Mouse (Mus musculus): Measurements from ENCODE around the gene Nol4l. TPM values are rescaled to one million over a fixed set of nuclear protein-coding genes. Genes with fewer than 3 reads are reported as not detected.

The Nol4l gene
- total and polyA plus RNA-seq, 3 experiments = 4.4 to 7.1 TPM; not detected in 1

GRCm38 (mm10) chr2:153575554-153575953 lies 45.8 kb upstream of the Nol4l start:
- DNase-seq (ENCODE audit: low read depth, low spot score) = no peak
- no peak for TF ChIP-seq MAFK (IDR thresholded peaks at IDR 0.05; ENCODE audit: borderline replicate concordance, low read depth, low read length)
- TF ChIP-seq MXI1 (IDR thresholded peaks at IDR 0.05; ENCODE audit: low read depth, low read length) = no peak
- TF ChIP-seq CTCF (IDR thresholded peaks at IDR 0.05 in 2 of 3, conservative IDR thresholded peaks at IDR 0.05 in 1 of 3; ENCODE audit: control insufficient read depth in 1 of 3, insufficient read depth in 1 of 3, low read depth in 2 of 3, low read length in 3 of 3, poor library complexity in 1 of 3, severe bottlenecking in 1 of 3) = no peak
- TF ChIP-seq MYC (IDR thresholded peaks at IDR 0.05; ENCODE audit: low read depth, low read length) = no peak
- no peak for TF ChIP-seq KAT2A (conservative IDR thresholded peaks at IDR 0.05; ENCODE audit: low read depth, low read length)
- no peak for TF ChIP-seq MEF2A (IDR thresholded peaks at IDR 0.05; ENCODE audit: extremely low read depth, insufficient replicate concordance, low read depth, low read length, poor library complexity, severe bottlenecking)
- TF ChIP-seq BHLHE40 (IDR thresholded peaks at IDR 0.05; ENCODE audit: borderline replicate concordance, low read depth, low read length) = no peak
- no peak for TF ChIP-seq SIN3A (IDR thresholded peaks at IDR 0.05; ENCODE audit: low read length)
- no peak for TF ChIP-seq GABPA (IDR thresholded peaks at IDR 0.05; ENCODE audit: low read depth, low read length)
- no peak for TF ChIP-seq POLR2A (IDR thresholded peaks at IDR 0.05; ENCODE audit: control insufficient read depth in 1 of 2, insufficient read depth in 1 of 2, low read depth in 1 of 2, low read length in 2 of 2, poor library complexity in 1 of 2)
- no peak for TF ChIP-seq JUND (IDR thresholded peaks at IDR 0.05; ENCODE audit: low read depth, low read length)
- TF ChIP-seq ZNF384 (IDR thresholded peaks at IDR 0.05; ENCODE audit: low read depth, low read length) = no peak
- no peak for TF ChIP-seq TAL1 (IDR thresholded peaks at IDR 0.05; ENCODE audit: low read length)
- no peak for TF ChIP-seq USF1 (IDR thresholded peaks at IDR 0.05; ENCODE audit: low read depth, low read length)
- TF ChIP-seq MAX (IDR thresholded peaks at IDR 0.05; ENCODE audit: low read length) = no peak
- TF ChIP-seq NELFE (IDR thresholded peaks at IDR 0.05; ENCODE audit: low read depth, low read length) = no peak
- TF ChIP-seq TBP (IDR thresholded peaks at IDR 0.05; ENCODE audit: low read depth, low read length) = no peak
- TF ChIP-seq RCOR1 (IDR thresholded peaks at IDR 0.05; ENCODE audit: low read depth, low read length) = no peak
- no peaks in the 10 kb centered on the region for H3K27me3 ChIP-seq (ENCODE audit: control insufficient read depth in 1 of 2, insufficient read depth in 2 of 2, low read length in 2 of 2)
- H3K27ac ChIP-seq (ENCODE audit: control insufficient read depth, low read depth, low read length) = peak overlapping the region; percentile 95
- H3K9me3 ChIP-seq (replicated peaks; ENCODE audit: insufficient read depth, low read length) = no peaks in the 10 kb centered on the region
- H3K4me1 ChIP-seq (ENCODE audit: control insufficient read depth in 1 of 2, insufficient read depth in 2 of 2, low read length in 2 of 2) = peaks cover 10 to 46% of the 10 kb centered on the region in 2 experiments
- H3K79me2 ChIP-seq (ENCODE audit: control insufficient read depth, insufficient read depth, low read length, poor library complexity) = no peaks in the 10 kb centered on the region
- H3K36me3 ChIP-seq (ENCODE audit: control insufficient read depth in 1 of 2, insufficient read depth in 2 of 2, low read length in 2 of 2) = peaks cover 0 to 30% of the 10 kb centered on the region in 2 experiments; a peak in 2 of 4 replicates
- no peak overlapping the region for H3K4me3 ChIP-seq (ENCODE audit: control insufficient read depth in 1 of 2, insufficient read depth in 1 of 2, low read depth in 2 of 2, low read length in 2 of 2)
- H3K9ac ChIP-seq (ENCODE audit: control insufficient read depth, low read depth, low read length, poor library complexity, severe bottlenecking) = peak overlapping the region; percentile 52

- Histone ChIP-seq H3K27ac (ENCODE audit: control insufficient read depth, low read depth, low read length) (no peak overlapping the region), H3K4me1 (ENCODE audit: control insufficient read depth in 1 of 2, insufficient read depth in 2 of 2, low read length in 2 of 2) (peaks cover 13 to 58% of the 10 kb centered on the region in 2 experiments), H3K4me3 (ENCODE audit: control insufficient read depth in 1 of 2, insufficient read depth in 1 of 2, low read depth in 2 of 2, low read length in 2 of 2) (no peak overlapping the region), H3K9ac (ENCODE audit: control insufficient read depth, low read depth, low read length, poor library complexity, severe bottlenecking) (no peak overlapping the region), H3K36me3 (ENCODE audit: control insufficient read depth in 1 of 2, insufficient read depth in 2 of 2, low read length in 2 of 2) (peaks cover 0 to 30% of the 10 kb centered on the region in 2 experiments; a peak in 2 of 4 replicates), H3K79me2 (ENCODE audit: control insufficient read depth, insufficient read depth, low read length, poor library complexity) (no peaks in the 10 kb centered on the region), H3K27me3 (ENCODE audit: control insufficient read depth in 1 of 2, insufficient read depth in 2 of 2, low read length in 2 of 2) (no peaks in the 10 kb centered on the region), H3K9me3 (replicated peaks; ENCODE audit: insufficient read depth, low read length) (no peaks in the 10 kb centered on the region)
- TF ChIP-seq ELF1 (IDR thresholded peaks at IDR 0.05; ENCODE audit: low read depth, low read length) (no peak), GATA1 (IDR thresholded peaks at IDR 0.05; ENCODE audit: low read depth, low read length) (no peak)
- peak; percentile 66 for DNase-seq (ENCODE audit: low read depth, low spot score)
Measured at GRCm38 (mm10) chr2:153573101-153573500, 43.3 kb upstream of the Nol4l start.

Data from MEL (cell line).